Mouse (Mus musculus): Measurements from ENCODE around the gene Shroom3.
"Not testable (repeated sequence)": the region's sequence is repeated elsewhere in the genome, so short reads cannot be mapped to it uniquely, and the experiment has no call there.

Gene Shroom3

GRCm38 (mm10) chr5:92897766-92898745 lies 214.8 kb downstream of the Shroom3 start:
- peak; percentile 25 for DNase-seq

- DNase-seq, result no peak
Observed at GRCm38 (mm10) chr5:92900470-92900869, 217.2 kb downstream of the Shroom3 start.

- no peak for DNase-seq
Observed at GRCm38 (mm10) chr5:92901870-92902269, 218.6 kb downstream of the Shroom3 start.

DNA sequence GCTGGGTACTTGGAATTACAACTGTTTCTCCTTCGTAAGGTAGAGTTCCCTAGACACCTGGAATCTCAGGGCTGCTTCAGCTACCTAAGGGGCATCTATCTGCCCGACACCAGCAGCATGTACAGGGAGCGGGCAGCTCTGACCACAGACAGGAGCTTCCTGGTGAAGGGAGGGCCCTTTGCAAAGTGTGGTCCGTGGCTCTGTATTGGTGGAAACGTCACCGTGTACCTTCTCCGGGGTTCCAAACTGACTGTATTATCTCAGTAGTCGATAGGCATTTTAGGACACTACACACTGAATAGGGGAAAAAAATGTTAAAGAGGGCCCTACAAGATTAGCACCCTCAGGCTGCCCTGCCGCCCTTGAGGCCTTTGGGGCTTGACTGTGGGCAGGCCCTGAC lies 221.9 kb downstream of the Shroom3 start:
- no peak for DNase-seq

DNA sequence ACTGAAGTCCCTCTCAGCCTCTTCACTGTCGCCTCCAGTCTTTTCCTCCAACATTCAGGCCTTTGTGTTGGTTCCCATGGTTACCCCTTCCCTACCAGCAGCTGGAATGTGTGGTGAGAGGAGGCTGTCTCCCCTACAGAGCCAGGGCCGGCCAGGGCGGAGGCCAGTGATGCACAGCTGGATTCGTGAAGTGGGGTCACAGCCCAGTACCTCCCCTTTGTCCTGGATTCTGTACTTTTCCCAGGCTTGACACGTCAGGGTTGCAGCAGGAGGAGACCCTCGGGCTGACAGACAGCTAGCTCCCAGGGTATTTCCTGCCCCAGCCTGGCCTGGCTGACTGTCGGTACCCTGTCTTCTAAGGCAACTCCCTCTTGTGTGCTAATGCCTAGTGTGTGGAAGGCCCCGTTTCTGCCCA lies 222.4 kb downstream of the Shroom3 start:
- no peak for DNase-seq

GRCm38 (mm10) chr5:92908227-92908626 lies 225.0 kb downstream of the Shroom3 start:
- DNase-seq, result no peak

- no peak for DNase-seq
Observed at GRCm38 (mm10) chr5:92910838-92911237, 227.6 kb downstream of the Shroom3 start.

DNA sequence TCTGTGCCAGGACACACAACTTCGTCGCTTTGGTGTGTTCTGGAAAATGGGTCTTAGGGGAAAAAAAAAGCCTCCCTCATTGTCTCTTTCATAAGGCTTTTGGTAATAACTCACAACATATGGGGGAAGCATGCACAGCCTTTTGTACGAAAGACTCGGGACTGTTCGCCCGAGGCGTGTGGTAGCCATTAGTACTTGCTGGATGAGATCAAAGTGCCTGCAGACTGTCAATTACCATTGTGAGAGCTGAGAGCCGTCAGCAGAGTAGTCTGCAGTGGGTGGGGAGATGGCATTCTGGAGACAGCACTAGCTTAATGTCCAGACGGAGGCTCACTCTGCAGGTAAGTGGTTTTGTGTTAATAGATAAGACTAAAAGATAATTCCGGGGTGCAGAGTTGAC lies 232.2 kb downstream of the Shroom3 start:
- DNase-seq, result no peak

DNA sequence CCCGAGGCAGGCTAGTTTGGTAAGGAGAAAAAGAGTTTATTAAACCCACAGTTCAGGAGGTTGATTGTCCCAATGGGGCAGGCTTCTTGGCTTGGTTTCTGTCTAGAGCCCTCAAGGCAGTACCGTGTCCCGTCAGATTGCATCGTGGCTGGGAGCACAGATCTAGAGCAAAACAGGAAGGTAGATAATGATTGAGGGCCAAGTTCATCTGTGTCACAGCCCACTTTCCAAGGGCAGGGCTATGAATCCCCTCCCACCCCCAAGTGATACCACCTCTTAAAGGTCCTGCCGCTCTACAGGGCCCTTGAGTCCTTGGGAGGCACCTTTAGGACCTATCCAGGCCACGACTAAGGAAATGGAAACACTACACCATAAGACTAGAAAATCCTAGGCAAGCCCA lies 234.5 kb downstream of the Shroom3 start:
- no peak for DNase-seq

DNA sequence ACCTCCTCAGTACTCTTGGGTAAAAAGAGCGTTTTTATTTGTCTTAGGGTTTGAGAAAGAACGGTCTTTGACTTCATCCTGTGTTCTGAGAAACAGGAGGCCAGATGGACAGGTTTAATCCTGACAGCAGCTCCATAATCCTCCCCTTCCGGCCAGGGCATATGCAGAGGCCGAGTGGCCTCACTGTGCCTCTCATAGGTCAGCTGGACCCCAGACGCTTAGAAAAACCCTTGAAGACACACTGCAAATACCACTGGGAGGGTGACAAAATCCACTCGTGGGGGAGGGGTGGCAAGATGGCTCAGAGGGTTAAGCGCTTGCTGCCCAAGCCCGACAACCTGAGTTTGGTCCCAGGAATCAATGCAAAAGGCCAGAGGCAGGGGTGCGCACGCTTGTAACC lies 234.9 kb downstream of the Shroom3 start:
- no peak for DNase-seq

GRCm38 (mm10) chr5:92918866-92919265 lies 235.6 kb downstream of the Shroom3 start:
- no peak for DNase-seq

- DNase-seq, result no peak
Observed at GRCm38 (mm10) chr5:92919390-92919789, 236.2 kb downstream of the Shroom3 start.

DNA sequence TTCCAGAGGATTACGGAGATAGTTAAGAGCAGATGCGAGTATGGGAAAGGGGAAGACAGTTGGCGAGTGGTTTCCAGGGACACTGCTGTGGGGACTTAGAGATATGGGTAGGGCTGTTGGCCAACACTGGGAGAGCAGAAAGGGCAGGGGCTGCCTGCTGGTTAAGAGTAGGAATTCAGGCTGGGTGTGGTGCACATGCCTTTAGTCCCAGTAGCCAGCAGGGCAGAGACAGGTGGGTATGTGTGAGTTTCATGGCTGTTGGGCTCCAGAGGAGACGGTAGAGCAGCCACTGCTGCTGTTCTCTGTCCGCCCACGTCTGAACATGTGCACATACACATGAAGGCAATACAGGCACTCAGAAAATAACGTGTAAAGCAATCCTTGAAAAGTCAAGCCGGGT lies 237.7 kb downstream of the Shroom3 start:
- DNase-seq, result no peak

- no peak for DNase-seq
Observed at GRCm38 (mm10) chr5:92921728-92922127, 238.5 kb downstream of the Shroom3 start.

GRCm38 (mm10) chr5:92922981-92923380 lies 239.7 kb downstream of the Shroom3 start:
- not testable (repeated sequence) for DNase-seq

- DNase-seq, result no peak
Observed at GRCm38 (mm10) chr5:92924851-92925477, 241.7 kb downstream of the Shroom3 start.

DNA sequence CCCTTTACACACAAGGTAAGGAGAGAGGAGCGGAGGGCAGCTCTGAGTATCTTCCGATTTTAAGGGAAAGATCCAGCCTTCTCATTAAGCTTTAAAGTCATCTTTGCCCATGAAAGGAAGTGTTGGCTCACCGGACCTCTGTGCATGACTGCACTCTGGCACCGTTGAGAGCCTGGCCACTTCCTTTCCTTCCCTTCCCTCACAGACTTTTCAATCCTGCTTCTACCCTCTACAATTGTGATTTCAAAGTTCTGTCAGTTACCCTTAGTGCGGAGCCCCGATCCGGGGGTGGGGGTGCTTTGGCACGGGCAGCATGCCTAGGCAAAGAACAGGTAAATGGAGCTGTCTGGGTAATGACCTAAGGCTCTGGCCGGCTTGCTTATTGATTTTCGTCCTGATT lies 244.4 kb downstream of the Shroom3 start:
- DNase-seq, result no peak

DNA sequence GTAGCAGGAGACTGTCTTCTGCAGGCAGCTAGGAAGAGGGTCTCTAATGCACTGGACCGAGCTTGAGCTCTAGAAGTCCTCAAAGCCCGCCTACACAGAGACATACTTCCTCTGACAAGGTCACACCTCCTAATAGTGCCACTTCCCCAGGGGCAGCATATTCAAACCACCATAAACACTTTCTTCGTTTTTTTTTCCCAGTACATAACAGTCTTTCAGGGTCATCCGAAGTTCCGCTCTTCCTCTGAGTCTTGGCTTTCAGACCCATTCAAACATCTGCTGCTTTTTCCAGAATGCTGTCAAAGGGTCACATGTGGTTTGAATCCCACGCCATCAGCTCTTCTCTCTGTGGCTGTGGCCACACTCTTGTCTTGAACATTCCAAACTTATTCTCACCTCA lies 247.3 kb downstream of the Shroom3 start:
- no peak for DNase-seq

- DNase-seq, result no peak
Observed at GRCm38 (mm10) chr5:92931298-92931697, 248.1 kb downstream of the Shroom3 start.

DNA sequence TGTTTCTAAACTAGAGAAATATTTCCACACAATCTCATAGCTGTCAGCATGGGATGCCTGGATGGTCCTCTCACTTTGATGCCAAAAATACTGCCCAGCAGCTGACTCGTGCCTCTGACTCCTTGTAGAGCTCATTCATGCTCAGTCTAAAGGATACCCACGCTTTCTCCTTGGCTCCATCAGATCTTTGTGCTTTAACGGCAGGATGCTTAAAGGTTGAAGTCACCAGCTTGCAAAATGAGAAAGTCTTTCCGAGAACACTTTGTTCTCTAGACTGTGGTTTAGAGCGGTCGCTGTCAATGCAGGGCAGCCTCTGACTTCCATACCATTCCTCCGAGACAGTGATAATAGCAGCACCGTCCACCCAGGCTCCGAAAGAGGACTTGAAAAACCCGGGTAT lies 249.8 kb downstream of the Shroom3 start:
- no peak for DNase-seq

GRCm38 (mm10) chr5:92933599-92934217 lies 250.5 kb downstream of the Shroom3 start:
- DNase-seq, result no peak

- no peak for DNase-seq
Observed at GRCm38 (mm10) chr5:92934269-92934939, 251.2 kb downstream of the Shroom3 start.

DNA sequence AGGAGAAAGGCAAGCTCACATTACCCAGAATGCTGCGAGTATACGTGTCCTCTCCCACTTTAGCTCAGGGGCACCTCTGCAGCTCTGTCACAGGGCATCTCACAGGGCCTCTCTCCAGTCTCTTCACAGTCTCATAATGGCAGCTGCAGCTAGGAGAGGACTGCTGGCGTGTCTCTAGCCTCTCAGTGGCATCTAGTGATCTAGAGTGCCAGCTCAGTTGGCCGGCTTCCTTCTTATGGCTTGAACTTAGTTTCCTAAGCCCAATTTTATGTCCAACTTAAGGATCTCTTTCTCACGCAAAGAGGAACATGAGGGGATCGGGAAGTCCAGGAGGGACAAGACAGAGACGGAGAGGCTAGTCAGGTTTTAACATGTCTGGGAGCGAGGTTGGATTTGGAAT lies 252.6 kb downstream of the Shroom3 start:
- no peak for DNase-seq
